Mouse (Mus musculus) midbrain, embryonic 15.5 days (tissue): Measurements from ENCODE around the gene Ankdd1a. TPM values are rescaled to one million over a fixed set of nuclear protein-coding genes. Genes with fewer than 3 reads are reported as not detected.
A peak's percentile ranks its signal among the peaks of the same experiment; 100 is the strongest.

Experiments used
- ATAC-seq: fragments of 200-750 bp; cut with Nextera tagmentation; replicated peaks from 2 replicates; pipeline ENCODE4 v1.8.0; 2017; ENCODE audit warnings: moderate TSS enrichment
- H3K27ac ChIP-seq: fragments of 300-500 bp; sonication (generic); 2 replicates; pipeline ENCODE4 v1.5.1; 2015; ENCODE audit warnings: mild to moderate bottlenecking, inconsistent platforms
- H3K27me3 ChIP-seq: fragments of 300-500 bp; sonication (generic); replicated peaks from 2 replicates; pipeline ENCODE4 v1.6.1; 2015; ENCODE audit warnings: inconsistent platforms
- H3K36me3 ChIP-seq: fragments of 300-500 bp; sonication (generic); replicated peaks from 2 replicates; pipeline ENCODE4 v1.6.1; 2015; ENCODE audit warnings: inconsistent platforms
- H3K4me1 ChIP-seq: fragments of 300-500 bp; sonication (generic); 2 replicates; pipeline ENCODE4 v1.6.1; 2015; ENCODE audit warnings: inconsistent platforms
- H3K4me2 ChIP-seq: fragments of 300-500 bp; sonication (generic); 2 replicates; pipeline ENCODE4 v1.6.1; 2015; ENCODE audit warnings: inconsistent platforms, mild to moderate bottlenecking, moderate library complexity
- H3K4me3 ChIP-seq: fragments of 300-500 bp; sonication (generic); 2 replicates; pipeline ENCODE4 v1.5.1; 2015; ENCODE audit warnings: mild to moderate bottlenecking, inconsistent platforms
- H3K9ac ChIP-seq: fragments of 300-500 bp; sonication (generic); 2 replicates; pipeline ENCODE4 v1.6.1; 2015; ENCODE audit warnings: mild to moderate bottlenecking, inconsistent platforms
- H3K9me3 ChIP-seq: fragments of 300-500 bp; sonication (generic); 2 replicates; pipeline ENCODE4 v1.6.1; 2016; ENCODE audit warnings: inconsistent platforms
- whole genome bisulfite sequencing: fragments of 180-500 bp; shearing (Covaris S2); methylation state at CpG from one replicate; pipeline ENCODE4 v1.1.7; 2015; ENCODE audit warnings: mixed read lengths; 5-methylcytosine and 5-hydroxymethylcytosine counted together
- polyA plus RNA-seq: library from polyadenylated mRNA; unstranded; fragments of >200 nt; fragmentation: Nextera tagmentation; extraction: Ambion mirVana; gene quantifications from 2 replicates; pipeline ENCODE4 v1.2.1, GENCODE M21; 2015

Gene Ankdd1a
- polyA plus RNA-seq, 1 experiment from 2014 or later = 1.7 TPM

DNA sequence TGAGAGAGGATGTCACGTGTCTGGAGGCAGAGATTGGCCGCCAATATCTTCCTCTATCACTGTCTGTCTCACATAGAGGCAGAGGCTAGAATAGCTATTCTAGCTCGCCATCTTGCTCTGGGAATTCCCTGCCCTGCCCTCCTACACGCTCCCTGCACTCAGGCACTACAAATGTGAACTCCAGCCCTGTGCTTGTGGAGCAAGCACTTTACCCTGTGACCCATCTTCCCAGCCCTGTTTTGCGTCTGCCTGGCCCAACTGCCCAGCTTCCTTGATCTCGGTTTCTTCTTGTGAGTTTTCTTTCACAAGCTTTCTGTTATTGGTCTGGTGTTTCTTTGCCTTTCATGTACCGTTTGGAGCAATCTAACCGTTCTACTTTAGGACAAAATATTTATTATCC lies 40.8 kb downstream of the Ankdd1a start:
- Histone ChIP-seq H3K36me3 (peaks cover 68% of the 10 kb centered on the region), H3K27ac (no peak overlapping the region), H3K9me3 (no peaks in the 10 kb centered on the region), H3K27me3 (no peaks in the 10 kb centered on the region), H3K9ac (no peak overlapping the region), H3K4me3 (no peak overlapping the region), H3K4me1 (no peaks in the 10 kb centered on the region), H3K4me2 (no peak overlapping the region)
- WGBS = 89% methylated on average over 8 of the region's 8 CpGs
- no peak for ATAC-seq

DNA sequence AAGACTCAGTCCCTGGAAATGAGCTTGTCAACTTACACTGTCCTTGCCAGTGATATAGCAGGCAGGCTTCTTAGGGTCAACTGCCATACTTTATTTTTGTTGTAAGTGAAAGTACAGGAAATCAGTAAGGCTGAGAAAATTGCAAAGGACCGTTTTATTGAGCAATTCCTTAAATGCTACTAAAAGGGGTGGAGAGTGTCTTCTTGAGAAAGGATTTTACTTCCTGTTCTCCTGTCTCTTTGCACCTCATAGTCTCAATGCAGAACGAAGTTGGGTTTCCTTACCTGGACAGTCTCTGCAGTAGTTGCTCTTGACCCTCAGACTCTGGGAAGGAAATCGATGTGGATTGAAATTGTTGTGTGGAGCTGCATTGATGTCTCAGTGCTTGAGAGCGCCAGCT lies 47.2 kb downstream of the Ankdd1a start:
- H3K9me3 ChIP-seq = no peaks in the 10 kb centered on the region
- no peak for ATAC-seq
- peaks cover 45% of the 10 kb centered on the region for H3K36me3 ChIP-seq
- no peak overlapping the region for H3K4me2 ChIP-seq
- H3K4me1 ChIP-seq = no peaks in the 10 kb centered on the region
- H3K9ac ChIP-seq = no peak overlapping the region
- H3K27ac ChIP-seq = no peak overlapping the region
- no peak overlapping the region for H3K4me3 ChIP-seq
- 92% methylated on average over 4 of the region's 4 CpGs for WGBS
- no peaks in the 10 kb centered on the region for H3K27me3 ChIP-seq

DNA sequence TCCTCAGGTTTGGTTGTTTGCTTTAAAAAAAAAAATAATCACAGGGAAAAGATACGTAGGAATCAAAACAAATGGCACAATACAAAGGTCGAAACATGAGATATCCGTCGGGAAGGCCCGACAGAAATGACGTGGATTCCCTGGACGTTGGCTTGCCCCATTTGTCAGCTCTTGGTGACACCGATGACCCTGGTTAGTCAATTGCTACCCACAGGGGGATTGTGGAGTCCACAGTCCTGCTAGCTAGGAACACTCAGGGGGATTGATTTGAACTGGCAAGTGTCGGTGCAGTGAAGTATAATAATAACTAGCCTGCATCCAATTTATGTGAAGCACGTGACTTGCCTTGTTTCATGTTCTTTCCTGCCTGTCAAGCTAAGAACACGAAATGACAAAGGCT lies 52.3 kb downstream of the Ankdd1a start:
- peaks cover 4% of the 10 kb centered on the region for H3K4me1 ChIP-seq
- H3K27ac ChIP-seq = no peak overlapping the region
- H3K4me2 ChIP-seq = no peak overlapping the region
- no peaks in the 10 kb centered on the region for H3K9me3 ChIP-seq
- H3K9ac ChIP-seq = no peak overlapping the region
- no peak for ATAC-seq
- no peaks in the 10 kb centered on the region for H3K27me3 ChIP-seq
- 75% methylated on average over 11 of the region's 11 CpGs for WGBS
- H3K4me3 ChIP-seq = no peak overlapping the region
- peaks cover 20% of the 10 kb centered on the region for H3K36me3 ChIP-seq

GRCm38 (mm10) chr9:65465241-65465640 lies 54.8 kb downstream of the Ankdd1a start:
- no peak overlapping the region for H3K4me3 ChIP-seq
- H3K27ac ChIP-seq = no peak overlapping the region
- peaks cover 22% of the 10 kb centered on the region for H3K4me1 ChIP-seq
- no peak for ATAC-seq
- no peaks in the 10 kb centered on the region for H3K9me3 ChIP-seq
- H3K27me3 ChIP-seq = no peaks in the 10 kb centered on the region
- no peak overlapping the region for H3K4me2 ChIP-seq
- WGBS = 97% methylated on average over 2 of the region's 2 CpGs
- peaks cover 20% of the 10 kb centered on the region for H3K36me3 ChIP-seq
- H3K9ac ChIP-seq = no peak overlapping the region

DNA sequence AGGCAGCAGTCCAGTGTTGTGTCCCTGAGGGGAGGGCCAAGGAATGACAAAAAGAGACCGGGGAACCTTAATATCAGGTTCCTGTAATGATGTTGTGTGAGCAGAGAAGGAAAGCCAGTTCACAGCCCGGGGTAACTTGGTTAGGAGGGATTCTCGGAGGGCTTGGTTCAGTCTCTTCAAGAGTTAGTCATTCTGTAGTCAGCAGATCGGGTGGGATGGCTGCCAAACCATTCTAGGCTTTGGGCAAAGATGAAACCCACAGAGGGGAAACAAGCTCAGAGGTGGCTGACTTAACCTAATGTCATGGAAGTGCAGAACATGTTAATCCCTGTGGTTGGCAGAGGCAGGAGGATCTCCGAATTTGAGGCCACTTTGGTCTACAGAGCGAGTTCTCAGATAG lies 55.8 kb downstream of the Ankdd1a start:
- Histone ChIP-seq H3K9ac (no peak overlapping the region), H3K27me3 (no peaks in the 10 kb centered on the region), H3K4me2 (no peak overlapping the region), H3K36me3 (peaks cover 12% of the 10 kb centered on the region), H3K4me3 (no peak overlapping the region), H3K4me1 (peaks cover 28% of the 10 kb centered on the region), H3K27ac (no peak overlapping the region), H3K9me3 (no peaks in the 10 kb centered on the region)
- no peak for ATAC-seq
- 92% methylated on average over 6 of the region's 6 CpGs for WGBS

DNA sequence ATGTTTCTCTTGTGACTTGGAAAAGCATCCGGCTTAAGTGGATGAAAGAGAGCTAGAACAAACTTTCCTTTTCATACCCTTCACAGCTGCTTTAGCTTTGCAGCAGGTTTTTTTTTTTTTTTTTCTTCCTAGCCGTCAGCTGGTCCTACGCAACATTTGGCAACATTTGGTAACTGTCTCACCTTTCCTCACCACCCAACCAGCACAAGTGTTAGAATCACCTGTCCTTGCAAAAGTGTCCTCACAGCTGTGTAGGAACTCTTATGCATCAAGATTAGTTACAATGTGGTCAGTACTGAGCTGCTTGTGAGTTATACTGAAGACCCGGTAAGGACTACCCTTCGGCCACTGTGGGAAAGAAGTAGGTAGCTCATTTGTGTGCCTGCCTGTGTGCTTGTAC lies 57.4 kb downstream of the Ankdd1a start:
- Histone ChIP-seq H3K4me2 (no peak overlapping the region), H3K36me3 (peaks cover 11% of the 10 kb centered on the region), H3K9me3 (no peaks in the 10 kb centered on the region), H3K4me3 (no peak overlapping the region), H3K27me3 (no peaks in the 10 kb centered on the region), H3K4me1 (peaks cover 28% of the 10 kb centered on the region), H3K27ac (no peak overlapping the region), H3K9ac (no peak overlapping the region)
- WGBS = 81% methylated on average over 5 of the region's 5 CpGs
- ATAC-seq = no peak

DNA sequence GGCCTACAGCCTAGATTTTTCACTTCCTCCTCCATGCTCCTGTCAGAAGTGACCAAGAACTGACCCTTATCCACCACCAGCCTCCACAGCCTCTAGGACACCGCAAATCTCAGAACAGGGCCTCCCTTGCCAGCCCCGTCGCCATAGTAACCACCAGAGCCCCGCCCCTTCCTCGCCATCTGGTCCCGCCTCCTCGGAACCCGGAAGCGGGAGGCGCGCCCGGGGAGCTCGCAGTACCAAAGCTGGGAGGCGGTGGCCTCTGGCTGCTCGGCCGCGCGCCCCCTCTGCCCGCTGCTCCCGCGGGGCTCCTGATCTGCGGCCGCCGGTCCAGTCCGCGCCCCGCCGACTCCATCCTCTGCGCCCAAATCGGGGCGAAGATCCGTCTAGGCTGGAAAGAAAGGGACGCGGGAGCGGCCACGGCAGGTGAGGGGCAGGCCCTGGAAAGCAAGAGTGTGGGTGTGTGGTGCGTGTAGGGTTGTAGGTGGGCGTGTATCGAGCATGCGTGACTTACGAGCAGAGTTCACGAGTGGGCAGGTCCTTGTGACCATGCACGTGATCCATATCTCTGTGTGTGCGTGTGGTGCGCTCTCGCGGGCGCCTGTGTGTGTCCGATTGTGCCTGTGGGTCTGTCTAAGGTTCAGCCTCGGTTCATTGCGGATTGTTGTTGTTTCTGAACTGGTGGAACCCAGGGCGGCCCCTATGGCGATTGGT lies 59.1 kb downstream of the Ankdd1a start, which contains the start of gene Spg21:
TSS of gene Spg21 (plus strand) at position 216 of the 711 bp plus-strand sequence.
- H3K4me2 ChIP-seq = peak within 1 kb of the TSS; percentile 62
- peak; percentile 97 for ATAC-seq
- H3K9me3 ChIP-seq = no peaks in the 10 kb centered on the region
- H3K27ac ChIP-seq = peak within 1 kb of the TSS; percentile 90
- WGBS = under 1% methylated on average over 49 of the region's 53 CpGs
- H3K4me1 ChIP-seq = peaks cover 28% of the 10 kb centered on the region
- peak within 1 kb of the TSS; percentile 76 for H3K4me3 ChIP-seq
- peak within 1 kb of the TSS; percentile 81 for H3K9ac ChIP-seq
- H3K36me3 ChIP-seq = peaks cover 5% of the 10 kb centered on the region
- H3K27me3 ChIP-seq = no peaks in the 10 kb centered on the region

GRCm38 (mm10) chr9:65460198-65460597 lies 59.8 kb downstream of the Ankdd1a start:
- H3K36me3 ChIP-seq = no peaks in the 10 kb centered on the region
- H3K9me3 ChIP-seq = no peaks in the 10 kb centered on the region
- H3K27ac ChIP-seq = peak overlapping the region; percentile 90
- H3K4me1 ChIP-seq = peaks cover 28% of the 10 kb centered on the region
- WGBS = 45% methylated on average over 3 of the region's 3 CpGs
- no peaks in the 10 kb centered on the region for H3K27me3 ChIP-seq
- H3K4me2 ChIP-seq = peak overlapping the region; percentile 62
- H3K9ac ChIP-seq = peak overlapping the region; percentile 81
- peak overlapping the region; percentile 76 for H3K4me3 ChIP-seq
- peak; percentile 19; the same call in 1 of the 2 replicates for ATAC-seq

DNA sequence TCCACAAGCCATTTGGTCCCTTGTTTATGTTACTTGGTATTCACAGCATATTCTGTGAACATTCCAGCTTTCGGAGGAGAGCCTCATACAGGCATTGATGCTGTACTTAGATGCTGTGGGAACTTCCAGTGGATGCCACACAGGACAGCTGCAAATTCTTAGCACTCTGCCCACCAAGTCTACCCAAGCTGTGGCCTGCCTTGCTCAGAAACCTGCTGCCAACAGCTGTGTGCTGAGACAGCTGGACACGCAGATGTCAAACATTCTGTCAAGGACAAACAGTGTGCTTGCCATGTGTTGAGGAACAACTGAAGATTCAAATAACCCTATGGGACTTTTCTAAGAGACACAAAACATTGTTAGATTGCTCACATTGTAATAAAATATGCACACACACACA lies 61.0 kb downstream of the Ankdd1a start:
- H3K4me3 ChIP-seq = no peak overlapping the region
- WGBS = 89% methylated on average over 2 of the region's 2 CpGs

GRCm38 (mm10) chr9:65447951-65448350 lies 72.0 kb downstream of the Ankdd1a start:
- ATAC-seq = no peak
- Histone ChIP-seq H3K4me1 (no peaks in the 10 kb centered on the region), H3K9me3 (no peaks in the 10 kb centered on the region), H3K27me3 (no peaks in the 10 kb centered on the region), H3K27ac (no peak overlapping the region), H3K9ac (no peak overlapping the region), H3K4me3 (no peak overlapping the region), H3K36me3 (peaks cover 41% of the 10 kb centered on the region), H3K4me2 (no peak overlapping the region)
- 92% methylated on average over 6 of the region's 6 CpGs for WGBS

More for the DNA sequence above, 61.0 kb downstream of the Ankdd1a start:
- ATAC-seq = no peak
- Histone ChIP-seq H3K9me3 (no peaks in the 10 kb centered on the region), H3K27me3 (no peaks in the 10 kb centered on the region), H3K27ac (no peak overlapping the region), H3K9ac (no peak overlapping the region), H3K4me2 (no peak overlapping the region), H3K4me1 (peaks cover 28% of the 10 kb centered on the region), H3K36me3 (no peaks in the 10 kb centered on the region)

GRCm38 (mm10) chr9:65444692-65445091 lies 75.3 kb downstream of the Ankdd1a start:
- peaks cover 43% of the 10 kb centered on the region for H3K36me3 ChIP-seq
- H3K27ac ChIP-seq = no peak overlapping the region
- no peaks in the 10 kb centered on the region for H3K4me1 ChIP-seq
- no peak overlapping the region for H3K4me3 ChIP-seq
- no peak overlapping the region for H3K4me2 ChIP-seq
- H3K9me3 ChIP-seq = no peaks in the 10 kb centered on the region
- ATAC-seq = no peak
- H3K9ac ChIP-seq = no peak overlapping the region
- H3K27me3 ChIP-seq = no peaks in the 10 kb centered on the region
- WGBS = 96% methylated on average over 4 of the region's 4 CpGs
